Mouse (Mus musculus): Measurements from ENCODE around the gene Ppp1r12c. TPM values are rescaled to one million over a fixed set of nuclear protein-coding genes. Genes with fewer than 3 reads are reported as not detected.

The Ppp1r12c gene
- polyA plus RNA-seq, 1 experiment from 2014 or later, result 53.6 TPM

- Histone ChIP-seq H3K27ac (peak overlapping the region; percentile 73), H3K9me3 (no peaks in the 10 kb centered on the region), H3K36me3 (no peaks in the 10 kb centered on the region), H3K27me3 (replicated peaks) (no peaks in the 10 kb centered on the region), H3K9ac (no peak overlapping the region), H3K4me1 (peaks cover 21% of the 10 kb centered on the region), H3K4me3 (replicated peaks) (no peak overlapping the region), H3K4me2 (peak overlapping the region; percentile 16)
- WGBS, result 38% methylated on average over 6 of the region's 6 CpGs
- ATAC-seq (ENCODE audit: insufficient read depth, low FRiP score, low read depth), result peak; percentile 30; the same call in 1 of the 2 replicates
Measured at GRCm38 (mm10) chr7:4513829-4514712, 12.6 kb upstream of the Ppp1r12c start.

DNA sequence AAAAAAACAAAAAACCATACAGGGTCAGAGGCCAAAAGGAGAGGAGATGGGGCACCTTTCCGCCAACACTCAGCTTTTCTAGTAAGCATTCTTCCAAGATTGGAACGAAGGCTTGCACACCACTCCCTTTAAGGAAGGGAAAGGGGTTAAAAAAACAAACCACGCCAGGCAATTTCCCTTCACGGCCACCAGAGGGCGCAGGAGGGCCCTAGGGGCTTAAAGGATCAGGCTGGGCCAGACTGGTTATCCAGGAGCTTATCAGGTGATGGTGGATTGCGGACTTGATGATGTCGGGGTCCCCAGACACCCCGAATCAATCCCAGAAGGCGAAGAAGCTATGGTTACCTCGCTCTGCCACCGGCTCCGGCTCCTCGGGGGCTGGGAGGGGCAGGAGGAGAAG lies 11.8 kb upstream of the Ppp1r12c start:
- Histone ChIP-seq H3K9me3 (no peaks in the 10 kb centered on the region), H3K9ac (no peak overlapping the region), H3K4me1 (peaks cover 21% of the 10 kb centered on the region), H3K4me2 (peak overlapping the region; percentile 1; the same call in 1 of the 2 replicates), H3K4me3 (replicated peaks) (no peak overlapping the region), H3K27ac (peak overlapping the region; percentile 73), H3K36me3 (no peaks in the 10 kb centered on the region), H3K27me3 (replicated peaks) (no peaks in the 10 kb centered on the region)
- ATAC-seq (ENCODE audit: insufficient read depth, low FRiP score, low read depth), result no peak
- 32% methylated on average over 13 of the region's 13 CpGs for WGBS

- Histone ChIP-seq H3K9ac (no peak overlapping the region), H3K36me3 (no peaks in the 10 kb centered on the region), H3K27ac (no peak overlapping the region), H3K4me3 (replicated peaks) (no peak overlapping the region), H3K9me3 (no peaks in the 10 kb centered on the region), H3K4me1 (peaks cover 21% of the 10 kb centered on the region), H3K4me2 (no peak overlapping the region), H3K27me3 (replicated peaks) (no peaks in the 10 kb centered on the region)
- 70% methylated on average over 8 of the region's 8 CpGs for WGBS
- ATAC-seq (ENCODE audit: insufficient read depth, low FRiP score, low read depth), result no peak
Measured at GRCm38 (mm10) chr7:4511489-4512224, 10.2 kb upstream of the Ppp1r12c start.

DNA sequence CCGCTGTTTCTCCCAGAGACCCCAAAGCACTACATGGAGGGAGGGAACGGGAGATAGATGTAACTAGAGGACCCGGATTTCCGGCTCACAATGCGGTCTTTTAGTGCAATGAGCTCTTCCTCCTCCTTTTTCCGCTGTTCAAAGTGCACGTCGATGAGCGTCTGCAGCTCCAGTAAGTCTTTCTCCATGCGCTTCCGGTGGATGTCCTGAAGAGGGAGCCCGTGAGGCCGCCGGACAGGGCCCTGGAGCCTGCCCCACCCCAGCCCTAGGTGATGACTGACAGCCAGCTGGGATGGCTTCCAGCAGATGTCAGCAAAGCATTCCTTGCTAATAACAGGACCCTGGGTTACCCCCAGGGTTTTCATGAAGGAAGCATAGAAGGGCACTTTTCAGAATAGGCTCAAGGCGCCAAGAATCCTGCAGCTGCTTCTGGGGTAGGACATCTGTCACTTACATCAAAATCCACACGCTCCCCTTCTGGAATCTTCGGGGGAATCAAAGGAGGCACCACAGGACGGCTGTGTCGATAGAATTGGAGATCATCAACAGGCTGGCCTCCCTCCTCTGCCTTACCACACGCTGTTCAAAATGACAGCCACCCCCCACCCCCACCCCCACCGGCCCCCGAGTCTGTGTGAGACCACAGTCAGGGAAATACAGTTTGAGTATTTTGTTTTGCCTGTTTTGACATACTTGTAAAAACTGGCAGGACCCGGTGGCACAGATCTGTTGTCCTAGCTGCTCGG lies 8.6 kb upstream of the Ppp1r12c start:
- Histone ChIP-seq H3K4me1 (peaks cover 21% of the 10 kb centered on the region), H3K4me3 (replicated peaks) (peak overlapping the region; percentile 18; the same call in 1 of the 2 replicates), H3K9me3 (no peaks in the 10 kb centered on the region), H3K27me3 (replicated peaks) (no peaks in the 10 kb centered on the region), H3K9ac (no peak overlapping the region), H3K36me3 (no peaks in the 10 kb centered on the region), H3K4me2 (peak overlapping the region; percentile 39), H3K27ac (no peak overlapping the region)
- peak; percentile 68; the same call in 1 of the 2 replicates for ATAC-seq (ENCODE audit: insufficient read depth, low FRiP score, low read depth)
- 19% methylated on average over 24 of the region's 24 CpGs for WGBS

GRCm38 (mm10) chr7:4508739-4509116 lies 7.2 kb upstream of the Ppp1r12c start:
- Histone ChIP-seq H3K27ac (no peak overlapping the region), H3K36me3 (no peaks in the 10 kb centered on the region), H3K4me3 (replicated peaks) (no peak overlapping the region), H3K4me1 (peaks cover 11% of the 10 kb centered on the region; the same call in 1 of the 2 replicates), H3K4me2 (no peak overlapping the region), H3K9ac (no peak overlapping the region), H3K9me3 (no peaks in the 10 kb centered on the region), H3K27me3 (replicated peaks) (no peaks in the 10 kb centered on the region)
- 88% methylated on average over 8 of the region's 8 CpGs for WGBS
- no peak for ATAC-seq (ENCODE audit: insufficient read depth, low FRiP score, low read depth)

- Histone ChIP-seq H3K27ac (no peak overlapping the region), H3K27me3 (replicated peaks) (no peaks in the 10 kb centered on the region), H3K4me3 (replicated peaks) (no peak overlapping the region), H3K4me1 (0 out of 2 replicates have a peak, but pooled peaks cover 10% of the 10 kb centered on the region), H3K9me3 (no peaks in the 10 kb centered on the region), H3K36me3 (no peaks in the 10 kb centered on the region), H3K4me2 (no peak overlapping the region), H3K9ac (no peak overlapping the region)
- WGBS, result 67% methylated on average over 32 of the region's 32 CpGs
- ATAC-seq (ENCODE audit: insufficient read depth, low FRiP score, low read depth), result no peak
Measured at GRCm38 (mm10) chr7:4508062-4508738, 6.7 kb upstream of the Ppp1r12c start.

- Histone ChIP-seq H3K4me3 (replicated peaks) (no peak overlapping the region), H3K27ac (no peak overlapping the region), H3K9ac (no peak overlapping the region), H3K4me1 (0 out of 2 replicates have a peak, but pooled peaks cover 10% of the 10 kb centered on the region), H3K27me3 (replicated peaks) (no peaks in the 10 kb centered on the region), H3K4me2 (no peak overlapping the region), H3K9me3 (no peaks in the 10 kb centered on the region), H3K36me3 (no peaks in the 10 kb centered on the region)
- ATAC-seq (ENCODE audit: insufficient read depth, low FRiP score, low read depth), result no peak
- WGBS, result 59% methylated on average over 3 of the region's 4 CpGs
Measured at GRCm38 (mm10) chr7:4507220-4507619, 5.7 kb upstream of the Ppp1r12c start.

DNA sequence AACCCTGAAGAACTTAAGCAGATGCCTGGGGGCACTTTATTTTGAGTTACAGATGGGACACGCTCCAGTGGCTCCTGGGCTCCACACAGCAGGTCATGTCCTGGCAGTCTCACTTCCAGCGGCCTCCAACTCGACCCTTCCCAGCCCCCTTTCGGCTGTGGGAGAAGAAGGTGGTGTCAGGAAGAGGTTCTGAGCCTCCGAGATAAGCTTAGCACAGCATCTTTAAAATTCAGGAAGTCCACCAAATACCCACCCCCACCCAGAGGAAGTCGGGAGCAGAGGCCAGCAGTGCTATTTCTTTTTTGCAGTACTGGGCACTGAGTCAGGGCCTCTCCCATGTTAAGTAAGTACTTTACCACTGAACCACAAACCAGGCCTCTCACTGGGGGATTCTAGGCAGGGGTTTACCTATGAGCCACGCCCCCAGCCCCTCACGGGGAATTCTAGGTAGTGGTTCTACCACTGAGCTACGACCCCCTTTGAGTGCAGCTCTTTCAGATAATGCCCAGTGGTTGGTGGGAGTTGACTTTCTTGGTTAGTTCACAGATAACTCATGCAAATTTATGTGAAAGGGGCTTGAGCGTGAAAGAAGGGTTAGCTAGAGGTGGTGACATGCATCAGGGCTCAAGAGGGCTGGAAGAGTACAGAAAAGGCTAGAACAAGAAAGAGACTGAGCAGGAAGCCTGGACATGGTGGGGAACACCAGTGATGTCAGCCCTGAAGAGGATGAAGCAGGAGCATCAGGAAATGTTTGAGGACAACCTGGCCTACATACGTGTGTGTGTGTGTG lies 3.4 kb upstream of the Ppp1r12c start:
- Histone ChIP-seq H3K36me3 (no peaks in the 10 kb centered on the region), H3K27me3 (replicated peaks) (no peaks in the 10 kb centered on the region), H3K9ac (no peak overlapping the region), H3K4me2 (no peak overlapping the region), H3K27ac (no peak overlapping the region), H3K4me1 (peaks cover 8% of the 10 kb centered on the region; the same call in 1 of the 2 replicates), H3K4me3 (replicated peaks) (no peak overlapping the region), H3K9me3 (no peaks in the 10 kb centered on the region)
- WGBS, result 56% methylated on average over 11 of the region's 11 CpGs
- ATAC-seq (ENCODE audit: insufficient read depth, low FRiP score, low read depth), result no peak

DNA sequence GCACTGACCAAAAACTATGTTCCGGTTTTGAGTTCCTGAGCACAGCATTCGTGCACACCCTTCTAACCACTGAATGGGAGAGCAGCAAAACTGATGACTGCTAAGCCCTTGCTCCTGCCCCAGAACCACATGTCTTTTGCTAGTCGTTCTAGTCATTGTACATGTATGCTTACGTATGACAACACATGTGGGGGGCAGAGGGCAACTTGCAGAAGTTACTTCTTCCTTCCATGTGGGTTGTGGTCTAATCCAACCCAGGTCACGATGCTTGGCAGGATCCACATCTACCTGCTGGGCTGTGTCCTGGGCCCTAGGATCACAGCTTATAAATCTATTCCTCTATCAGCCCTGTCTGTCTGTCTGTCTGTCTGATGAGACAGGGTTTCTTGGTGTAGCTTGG lies 2.4 kb upstream of the Ppp1r12c start:
- Histone ChIP-seq H3K9me3 (no peaks in the 10 kb centered on the region), H3K4me2 (no peak overlapping the region), H3K4me1 (peaks cover 10% of the 10 kb centered on the region; the same call in 1 of the 2 replicates), H3K4me3 (replicated peaks) (no peak overlapping the region), H3K9ac (no peak overlapping the region), H3K27ac (no peak overlapping the region), H3K36me3 (no peaks in the 10 kb centered on the region), H3K27me3 (replicated peaks) (no peaks in the 10 kb centered on the region)
- no peak for ATAC-seq (ENCODE audit: insufficient read depth, low FRiP score, low read depth)
- 78% methylated on average over 5 of the region's 5 CpGs for WGBS

DNA sequence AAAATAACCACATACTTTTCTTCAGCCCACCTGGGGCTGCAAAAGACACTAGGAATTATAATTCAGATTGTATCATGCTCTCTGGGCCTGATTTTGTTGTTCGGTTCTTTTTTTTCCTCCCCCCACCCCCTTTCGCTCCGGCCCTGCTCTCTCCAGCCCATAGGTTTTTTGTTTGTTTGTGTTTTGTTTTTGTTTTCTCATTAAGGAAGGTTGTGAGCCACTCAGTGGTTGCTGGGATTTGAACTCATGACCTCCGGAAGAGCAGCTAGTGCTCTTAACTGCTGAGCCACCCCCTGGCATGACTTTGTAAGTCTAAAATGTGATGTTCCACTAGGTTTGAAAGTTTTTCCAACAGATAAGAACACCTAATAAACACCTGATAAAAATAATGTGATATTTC lies 1.6 kb upstream of the Ppp1r12c start:
- Histone ChIP-seq H3K9ac (no peak overlapping the region), H3K4me1 (peaks cover 17% of the 10 kb centered on the region), H3K27ac (peak overlapping the region; percentile 59; the same call in 1 of the 2 replicates), H3K27me3 (replicated peaks) (no peaks in the 10 kb centered on the region), H3K36me3 (no peaks in the 10 kb centered on the region), H3K4me3 (replicated peaks) (no peak overlapping the region), H3K4me2 (no peak overlapping the region), H3K9me3 (no peaks in the 10 kb centered on the region)
- 84% methylated on average over 4 of the region's 4 CpGs for WGBS
- ATAC-seq (ENCODE audit: insufficient read depth, low FRiP score, low read depth), result no peak
